Mouse (Mus musculus) forebrain, embryonic 11.5 days (tissue): Measurements from ENCODE around the gene Pde11a. TPM values are rescaled to one million over a fixed set of nuclear protein-coding genes. Genes with fewer than 3 reads are reported as not detected.

Source experiments
- ATAC-seq: fragments of 200-750 bp; cut with Nextera tagmentation; replicated peaks from 2 replicates; pipeline ENCODE4 v1.8.0; 2017; ENCODE audit warnings: moderate TSS enrichment; ENCODE audit not compliant: low FRiP score
- DNase-seq: peaks from one replicate; pipeline ENCODE4 v3.0.0-alpha.2; 2017; ENCODE audit warnings: low spot score
- H3K27ac ChIP-seq: fragments of 300-500 bp; sonication (generic); 2 replicates; pipeline ENCODE4 v1.5.1; 2014; ENCODE audit warnings: low read depth, low read length
- H3K27me3 ChIP-seq: fragments of 300-500 bp; sonication (generic); 2 replicates; pipeline ENCODE4 v1.6.1; 2014; ENCODE audit warnings: mild to moderate bottlenecking, low read length, mixed read lengths; ENCODE audit not compliant: control insufficient read depth, insufficient read depth
- H3K36me3 ChIP-seq: fragments of 300-500 bp; sonication (generic); 2 replicates; pipeline ENCODE4 v1.6.1; 2014; ENCODE audit warnings: mild to moderate bottlenecking, low read length, moderate library complexity, mixed read lengths; ENCODE audit not compliant: control insufficient read depth, insufficient read depth
- H3K4me1 ChIP-seq: fragments of 300-500 bp; sonication (generic); replicated peaks from 2 replicates; pipeline ENCODE4 v1.6.1; 2014; ENCODE audit warnings: low read length, mixed read lengths; ENCODE audit not compliant: control insufficient read depth, insufficient read depth
- H3K4me2 ChIP-seq: fragments of 300-500 bp; sonication (generic); 2 replicates; pipeline ENCODE4 v1.6.1; 2014; ENCODE audit warnings: low read depth, mild to moderate bottlenecking, low read length, moderate library complexity, mixed read lengths; ENCODE audit not compliant: severe bottlenecking
- H3K4me3 ChIP-seq: fragments of 300-500 bp; sonication (generic); 2 replicates; pipeline ENCODE4 v1.5.1; 2014; ENCODE audit warnings: low read depth, low read length
- H3K9ac ChIP-seq: fragments of 300-500 bp; sonication (generic); 2 replicates; pipeline ENCODE4 v1.6.1; 2014; ENCODE audit warnings: low read length
- H3K9me3 ChIP-seq: fragments of 300-500 bp; sonication (generic); 2 replicates; pipeline ENCODE4 v1.6.1; 2016; ENCODE audit warnings: low read length, mixed read lengths; ENCODE audit not compliant: control insufficient read depth
- WGBS: fragments of 180-500 bp; shearing (Covaris S2); extraction: QIAGEN DNeasy Blood & Tissue Kit; methylation state at CpG from one replicate; pipeline ENCODE4 v1.1.7; 2014; 5-methylcytosine and 5-hydroxymethylcytosine counted together
- polyA plus RNA-seq: library from polyadenylated mRNA; unstranded; fragments of >200 nt; fragmentation: Nextera tagmentation; extraction: Ambion mirVana; gene quantifications from 2 replicates; pipeline ENCODE4 v1.2.1, GENCODE M21; 2014

Pde11a gene
- polyA plus RNA-seq, 1 experiment from 2014 or later, result 0.12 TPM

DNA sequence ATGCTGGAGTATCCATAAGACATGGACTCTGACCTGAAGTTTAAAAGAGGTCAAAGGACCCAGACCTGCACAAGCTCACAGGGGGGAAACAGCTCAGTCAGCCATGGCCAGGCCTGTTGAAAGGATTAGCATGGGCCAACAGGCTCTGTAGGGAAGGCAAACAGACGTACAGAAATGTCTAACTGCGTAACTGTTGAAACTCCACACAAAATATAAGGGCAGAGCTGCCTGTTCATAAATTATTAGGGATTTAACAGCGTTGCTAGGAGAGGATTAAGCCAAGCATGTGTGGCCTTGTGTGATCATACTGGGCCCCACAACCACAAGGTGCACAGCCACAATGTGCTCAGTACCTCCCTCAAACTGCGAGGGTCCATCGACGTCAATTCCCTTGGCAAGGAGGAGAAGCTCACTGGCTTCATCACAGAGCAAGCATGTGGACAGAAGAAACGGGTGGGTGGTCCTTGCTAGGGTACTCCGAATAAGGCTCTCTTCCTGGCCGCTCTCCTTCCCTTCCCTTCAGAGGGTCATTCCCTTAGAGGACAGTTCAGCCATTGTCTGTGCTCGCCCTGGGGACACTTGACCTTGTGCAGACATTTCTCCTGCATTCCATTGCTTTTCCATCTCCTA lies 375.2 kb downstream of the Pde11a start:
- H3K27ac ChIP-seq, result no peak overlapping the region
- peaks cover 10% of the 10 kb centered on the region; the same call in 1 of the 2 replicates for H3K4me1 ChIP-seq
- no peak overlapping the region for H3K4me3 ChIP-seq
- DNase-seq (no peak), ATAC-seq (no peak)
- H3K27me3 ChIP-seq, result no peaks in the 10 kb centered on the region
- H3K4me2 ChIP-seq, result no peak overlapping the region
- no peaks in the 10 kb centered on the region for H3K9me3 ChIP-seq
- no peaks in the 10 kb centered on the region for H3K36me3 ChIP-seq
- WGBS, result 55% methylated on average over 10 of the region's 10 CpGs
- H3K9ac ChIP-seq, result no peak overlapping the region

DNA sequence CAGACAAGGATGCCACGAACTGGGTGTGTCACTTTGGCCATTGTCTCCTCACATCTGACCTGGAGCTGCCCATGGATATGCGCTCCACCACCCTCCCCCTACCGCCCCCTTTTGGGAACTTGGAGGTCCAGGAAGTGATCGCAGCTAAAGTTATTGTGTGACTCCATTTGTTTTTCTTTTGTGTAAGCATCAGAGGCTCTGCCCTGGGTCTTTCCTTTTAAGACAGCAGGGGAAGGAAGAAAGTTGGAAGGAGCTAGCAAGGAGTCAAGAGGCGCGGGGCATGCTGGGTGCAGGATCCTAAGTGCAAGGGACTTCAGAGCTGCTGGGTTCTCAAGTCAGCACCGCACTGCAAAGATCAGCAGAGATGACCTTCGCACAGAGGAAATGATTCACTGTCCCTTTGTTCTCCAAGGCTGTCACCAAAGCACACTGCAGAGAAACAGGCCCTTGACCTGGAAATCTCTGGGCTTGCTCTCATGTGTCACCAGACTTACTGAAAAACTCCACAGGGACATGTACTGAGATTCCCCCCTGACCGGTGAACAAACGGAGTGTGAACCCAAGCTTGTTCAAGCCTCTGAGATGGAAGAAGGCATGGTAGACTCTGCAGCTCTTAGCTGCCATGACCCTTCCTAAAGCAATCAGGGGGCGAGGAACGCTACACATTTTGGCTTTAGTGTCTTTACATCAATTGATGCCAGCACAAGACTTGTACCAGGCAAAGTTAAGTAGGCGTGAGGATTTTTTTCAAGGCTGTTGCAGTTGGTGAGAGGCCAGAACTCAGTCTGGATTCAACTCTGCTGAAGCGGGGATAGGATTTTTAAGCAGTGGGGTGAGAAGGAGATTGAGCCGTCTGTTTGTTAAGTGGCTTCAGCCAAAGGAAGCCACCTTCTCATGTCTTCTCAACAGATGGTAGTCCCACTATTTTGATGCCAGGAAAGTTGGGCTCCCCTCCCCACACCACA lies 377.9 kb downstream of the Pde11a start:
- Histone ChIP-seq H3K4me3 (no peak overlapping the region), H3K4me2 (peak overlapping the region; percentile 41; the same call in 1 of the 2 replicates), H3K27me3 (no peaks in the 10 kb centered on the region), H3K4me1 (peaks cover 8% of the 10 kb centered on the region; the same call in 1 of the 2 replicates), H3K27ac (no peak overlapping the region), H3K9ac (0 out of 2 replicates have a peak overlapping the region, but pooled peaks have one; percentile 27), H3K9me3 (no peaks in the 10 kb centered on the region), H3K36me3 (no peaks in the 10 kb centered on the region)
- ATAC-seq, result 0 out of 2 replicates have a peak, but pooled peaks have one; percentile 20
- peak; percentile 61 for DNase-seq
- 52% methylated on average over 15 of the region's 15 CpGs for WGBS

DNA sequence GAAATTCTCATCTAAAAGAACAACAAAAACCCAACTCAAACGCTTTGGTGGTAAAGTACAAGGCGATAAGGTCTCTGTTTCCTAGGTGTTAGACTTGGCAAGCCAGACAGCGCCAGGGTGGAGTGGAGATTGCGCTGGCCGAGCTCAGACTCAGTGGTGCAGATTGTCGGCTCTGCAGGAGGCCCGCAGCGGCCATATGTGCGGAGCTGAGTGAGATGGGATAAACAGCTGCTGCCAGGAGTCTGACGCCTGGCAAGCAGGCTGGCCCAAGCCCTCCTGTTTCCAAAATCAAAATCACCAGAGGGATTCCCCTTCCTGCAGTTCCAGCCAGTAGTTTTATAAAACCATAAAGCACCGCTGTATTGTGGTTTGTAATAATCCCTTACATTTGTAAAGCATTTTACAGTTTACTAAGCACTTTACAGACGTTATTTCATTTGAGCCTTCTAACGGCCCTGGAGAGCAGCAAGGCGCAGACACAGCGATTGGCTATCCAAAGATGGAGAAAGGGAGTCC lies 378.7 kb downstream of the Pde11a start:
- ATAC-seq (peak; percentile 63; the same call in 1 of the 2 replicates), DNase-seq (peak; percentile 65)
- peaks cover 8% of the 10 kb centered on the region; the same call in 1 of the 2 replicates for H3K4me1 ChIP-seq
- peak overlapping the region; percentile 23; the same call in 1 of the 2 replicates for H3K9ac ChIP-seq
- peak overlapping the region; percentile 41; the same call in 1 of the 2 replicates for H3K4me2 ChIP-seq
- no peaks in the 10 kb centered on the region for H3K27me3 ChIP-seq
- WGBS, result 5% methylated on average over 15 of the region's 15 CpGs
- H3K27ac ChIP-seq, result no peak overlapping the region
- H3K9me3 ChIP-seq, result no peaks in the 10 kb centered on the region
- H3K4me3 ChIP-seq, result no peak overlapping the region
- H3K36me3 ChIP-seq, result no peaks in the 10 kb centered on the region

DNA sequence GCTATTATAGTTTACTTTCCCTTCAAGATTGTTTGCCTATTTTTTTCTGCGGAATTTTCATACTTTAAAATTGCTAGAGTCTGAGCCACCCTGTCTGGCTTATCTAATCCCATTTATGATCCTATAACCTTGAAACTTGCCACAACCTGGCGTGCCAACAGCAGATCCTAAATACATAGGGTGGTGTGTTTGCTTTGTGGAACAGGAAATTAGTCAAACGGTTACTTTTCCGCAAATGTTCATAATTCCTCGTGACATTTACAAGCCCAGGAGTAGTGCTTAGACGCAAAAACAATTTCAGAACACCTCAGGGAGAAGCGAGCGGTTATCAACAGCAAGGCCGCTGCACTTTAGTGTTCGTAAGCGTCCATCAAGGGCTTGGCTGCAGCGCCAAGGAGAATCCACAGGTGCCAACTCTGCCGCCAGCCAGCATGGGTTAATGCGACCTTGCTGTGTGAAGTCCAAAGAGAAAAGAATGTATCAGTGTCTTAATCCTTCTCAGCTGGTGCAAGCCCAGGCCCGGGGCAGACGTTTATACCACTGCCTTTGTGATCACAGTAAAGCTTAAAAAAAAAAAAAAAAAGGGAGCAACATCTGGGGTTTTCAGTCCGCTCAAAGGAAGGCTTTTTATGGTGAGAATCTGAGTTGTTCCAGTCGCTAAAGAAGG lies 379.3 kb downstream of the Pde11a start:
- no peak overlapping the region for H3K27ac ChIP-seq
- H3K9ac ChIP-seq, result no peak overlapping the region; the same call in 1 of the 2 replicates
- H3K4me2 ChIP-seq, result peak overlapping the region; percentile 41; the same call in 1 of the 2 replicates
- H3K4me1 ChIP-seq, result peaks cover 6% of the 10 kb centered on the region; the same call in 1 of the 2 replicates
- no peak overlapping the region for H3K4me3 ChIP-seq
- no peaks in the 10 kb centered on the region for H3K36me3 ChIP-seq
- DNase-seq, result peak; percentile 61
- no peaks in the 10 kb centered on the region for H3K9me3 ChIP-seq
- no peaks in the 10 kb centered on the region for H3K27me3 ChIP-seq
- 24% methylated on average over 18 of the region's 18 CpGs for whole genome bisulfite sequencing
- peak; percentile 52 for ATAC-seq

DNA sequence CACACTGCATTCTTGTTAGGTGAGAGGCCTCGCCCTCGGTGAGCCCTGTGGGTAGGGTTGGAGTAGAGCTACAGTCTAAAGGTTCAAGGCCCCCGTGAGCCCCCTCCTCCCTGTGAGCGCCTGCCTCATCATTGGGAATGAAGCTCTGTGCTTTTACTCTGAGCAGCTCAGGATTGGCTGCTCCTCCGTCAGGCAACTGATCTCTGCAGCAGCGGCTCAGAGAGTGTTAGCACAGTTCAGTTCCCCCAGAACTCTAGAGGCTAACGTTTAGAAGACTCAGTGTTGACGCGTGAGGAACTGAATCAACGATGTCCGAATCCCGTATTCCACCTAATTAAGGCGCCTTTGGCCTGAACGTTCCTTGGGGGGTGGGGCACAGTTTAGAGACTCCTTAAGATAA lies 382.9 kb downstream of the Pde11a start:
- H3K9me3 ChIP-seq, result no peaks in the 10 kb centered on the region
- H3K9ac ChIP-seq, result no peak overlapping the region
- H3K4me1 ChIP-seq, result peaks cover 6% of the 10 kb centered on the region; the same call in 1 of the 2 replicates
- no peaks in the 10 kb centered on the region; the same call in 1 of the 2 replicates for H3K27me3 ChIP-seq
- H3K4me2 ChIP-seq, result no peak overlapping the region
- DNase-seq (no peak), ATAC-seq (no peak)
- H3K27ac ChIP-seq, result no peak overlapping the region
- 49% methylated on average over 14 of the region's 14 CpGs for WGBS
- H3K4me3 ChIP-seq, result no peak overlapping the region
- H3K36me3 ChIP-seq, result no peaks in the 10 kb centered on the region

DNA sequence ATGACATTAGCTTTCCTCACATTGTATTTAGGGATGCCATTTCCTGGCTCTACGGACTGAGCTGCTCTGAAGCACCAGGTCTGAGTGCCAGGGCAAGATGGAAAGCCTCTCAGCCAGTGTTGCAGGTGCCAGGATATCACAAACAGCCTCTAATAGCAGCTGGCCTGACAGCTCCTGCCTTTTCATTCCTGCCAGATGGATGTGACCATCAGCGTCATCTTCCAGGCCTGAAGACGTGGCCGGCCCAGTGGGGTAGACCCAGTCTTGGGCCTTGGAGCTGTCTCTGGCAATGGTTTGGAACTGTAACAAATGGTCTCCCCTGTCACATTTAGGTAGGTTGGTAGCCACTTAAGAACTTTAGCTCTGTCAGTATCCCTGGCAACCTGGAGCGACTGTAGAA lies 385.3 kb downstream of the Pde11a start:
- no peak for DNase-seq
- Histone ChIP-seq H3K4me2 (no peak overlapping the region), H3K4me1 (no peaks in the 10 kb centered on the region)

DNA sequence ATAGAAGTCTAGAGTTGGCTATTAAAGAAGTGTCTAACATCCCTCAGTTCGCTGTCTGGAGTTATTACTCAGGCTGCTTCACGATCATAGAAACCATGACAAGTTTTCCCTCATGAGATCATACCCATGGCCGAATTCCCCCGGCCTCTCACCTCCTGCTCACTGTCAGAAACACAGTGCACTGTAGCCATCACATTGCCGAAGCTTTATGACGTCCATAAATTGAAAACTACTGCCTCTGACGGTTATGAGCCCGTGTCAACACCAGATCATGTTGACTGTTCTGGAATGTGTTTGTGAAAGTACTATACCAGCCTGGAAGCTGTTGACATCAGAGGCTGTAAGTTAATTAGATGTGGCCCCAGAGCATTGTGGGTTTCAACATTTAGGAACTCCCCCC lies 387.9 kb downstream of the Pde11a start:
- DNase-seq (no peak), ATAC-seq (no peak)
- H3K36me3 ChIP-seq, result no peaks in the 10 kb centered on the region
- H3K9me3 ChIP-seq, result no peaks in the 10 kb centered on the region
- H3K4me3 ChIP-seq, result no peak overlapping the region
- WGBS, result 91% methylated on average over 8 of the region's 8 CpGs
- no peak overlapping the region for H3K27ac ChIP-seq
- no peak overlapping the region for H3K9ac ChIP-seq
- no peaks in the 10 kb centered on the region; the same call in 1 of the 2 replicates for H3K27me3 ChIP-seq
- no peak overlapping the region for H3K4me2 ChIP-seq
- no peaks in the 10 kb centered on the region for H3K4me1 ChIP-seq

More for the DNA sequence above, 385.3 kb downstream of the Pde11a start:
- H3K27me3 ChIP-seq, result no peaks in the 10 kb centered on the region; the same call in 1 of the 2 replicates
- H3K4me3 ChIP-seq, result no peak overlapping the region
- no peaks in the 10 kb centered on the region for H3K36me3 ChIP-seq
- 91% methylated on average over 5 of the region's 5 CpGs for WGBS
- H3K9me3 ChIP-seq, result no peaks in the 10 kb centered on the region
- no peak for ATAC-seq
- no peak overlapping the region for H3K27ac ChIP-seq
- no peak overlapping the region for H3K9ac ChIP-seq
